Mouse (Mus musculus): ENCODE measurements around the gene Zfp62. TPM values are rescaled to one million over a fixed set of nuclear protein-coding genes. Genes with fewer than 3 reads are reported as not detected.

Gene Zfp62
- total RNA-seq, 2 experiments from 2014 or later: 27.4 to 28.3 TPM

DNA sequence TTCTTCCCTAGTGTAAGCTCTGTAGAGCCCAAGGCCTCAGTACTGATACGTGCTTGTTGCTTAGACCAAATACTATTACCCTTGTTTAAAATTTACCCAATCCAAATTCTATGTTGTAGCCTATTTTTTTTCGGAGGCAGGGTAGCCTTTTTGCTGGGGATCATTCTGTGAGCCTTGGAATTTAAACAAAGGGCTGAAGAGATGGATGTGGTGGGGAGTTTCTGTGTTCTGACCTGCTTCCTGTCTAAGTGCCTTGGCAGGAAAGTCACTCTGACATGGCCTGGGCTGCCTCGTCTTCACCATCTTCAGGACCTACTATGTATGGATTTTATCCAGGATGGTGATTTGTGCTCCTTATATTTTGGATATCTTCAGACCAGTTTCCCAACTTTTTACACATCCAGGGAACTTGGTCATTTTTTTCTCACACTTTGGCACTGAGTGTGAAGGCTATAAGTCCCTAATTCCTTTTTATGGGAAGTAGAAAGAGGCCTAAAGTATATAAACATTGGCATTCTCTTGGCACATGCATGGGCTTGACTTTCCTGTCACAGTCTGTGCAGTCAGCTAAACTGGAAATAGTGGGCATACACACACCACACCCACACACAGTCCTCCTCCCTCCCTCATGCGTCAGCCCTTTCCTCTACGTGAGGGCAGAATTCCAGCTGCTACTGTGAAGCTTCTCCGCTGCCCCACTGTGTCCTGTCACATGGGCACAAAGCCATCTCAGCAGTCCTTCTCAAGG is 45.3 kb downstream of the Zfp62 start:
- DNase-seq (ENCODE audit: low spot score): peak; percentile 41

DNA sequence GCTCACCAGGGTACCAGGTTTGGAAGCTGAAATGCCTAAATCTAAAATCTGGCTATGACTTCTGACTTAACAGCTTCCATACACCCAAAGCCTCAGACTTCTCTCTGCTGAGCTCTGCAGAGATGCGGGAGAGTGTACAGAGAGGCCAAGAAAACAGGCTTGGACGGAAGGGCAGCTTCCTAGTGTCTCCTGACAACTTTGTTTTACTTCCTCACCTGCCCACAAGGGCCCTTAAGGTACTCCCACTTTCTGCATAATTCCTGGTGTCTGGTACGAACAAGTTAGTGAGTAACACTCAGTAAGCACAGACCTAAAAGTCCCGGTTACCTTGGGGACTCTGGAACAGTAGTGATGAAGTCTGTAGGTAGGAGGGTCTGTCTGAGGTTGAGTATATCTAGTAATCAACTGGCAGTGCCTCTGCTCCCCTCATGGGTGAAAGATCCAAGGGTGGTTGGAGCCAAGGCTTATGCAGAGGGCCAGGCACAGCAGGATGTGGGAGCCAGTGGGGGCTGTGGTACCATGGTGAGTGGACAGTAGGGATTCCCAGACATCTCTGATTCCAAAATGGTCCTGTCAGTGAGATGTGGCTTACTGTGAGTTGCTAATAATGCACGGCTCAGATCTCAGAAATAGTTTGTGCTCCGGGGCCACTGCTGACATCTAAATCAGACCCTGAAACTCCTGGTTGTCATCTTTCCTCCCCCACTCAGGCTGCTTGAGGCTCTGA is 46.0 kb downstream of the Zfp62 start:
- no peak for DNase-seq (ENCODE audit: low spot score)

DNA sequence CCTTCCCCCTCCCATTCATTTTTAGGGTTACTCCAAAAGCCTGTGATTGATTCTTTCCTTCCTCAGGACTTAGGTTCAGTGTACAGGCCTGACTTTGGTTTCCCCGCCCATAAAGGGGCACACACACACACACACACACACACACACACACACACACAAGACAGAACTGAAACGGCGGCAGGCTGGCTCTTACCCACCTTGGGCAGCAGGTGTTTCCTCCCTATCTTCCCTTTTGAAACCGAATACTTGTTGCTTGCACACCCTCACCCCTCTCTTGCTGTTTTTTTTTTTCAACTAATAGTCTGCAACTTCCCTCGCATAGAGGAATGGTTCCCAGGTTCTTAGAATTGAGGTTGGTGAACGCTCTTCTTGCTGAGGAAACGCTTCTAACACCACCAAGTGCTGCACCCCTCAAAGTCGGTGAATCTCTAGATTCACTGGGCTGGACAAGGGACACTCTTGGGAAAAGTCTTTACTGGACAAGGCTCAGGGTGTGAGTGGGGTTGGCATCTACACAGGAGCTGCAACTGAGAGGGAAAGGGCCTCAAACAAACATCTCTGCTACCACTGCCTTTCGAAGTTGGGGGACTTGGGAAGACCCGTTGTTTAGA is 46.8 kb downstream of the Zfp62 start:
- DNase-seq (ENCODE audit: low spot score): no peak

DNA sequence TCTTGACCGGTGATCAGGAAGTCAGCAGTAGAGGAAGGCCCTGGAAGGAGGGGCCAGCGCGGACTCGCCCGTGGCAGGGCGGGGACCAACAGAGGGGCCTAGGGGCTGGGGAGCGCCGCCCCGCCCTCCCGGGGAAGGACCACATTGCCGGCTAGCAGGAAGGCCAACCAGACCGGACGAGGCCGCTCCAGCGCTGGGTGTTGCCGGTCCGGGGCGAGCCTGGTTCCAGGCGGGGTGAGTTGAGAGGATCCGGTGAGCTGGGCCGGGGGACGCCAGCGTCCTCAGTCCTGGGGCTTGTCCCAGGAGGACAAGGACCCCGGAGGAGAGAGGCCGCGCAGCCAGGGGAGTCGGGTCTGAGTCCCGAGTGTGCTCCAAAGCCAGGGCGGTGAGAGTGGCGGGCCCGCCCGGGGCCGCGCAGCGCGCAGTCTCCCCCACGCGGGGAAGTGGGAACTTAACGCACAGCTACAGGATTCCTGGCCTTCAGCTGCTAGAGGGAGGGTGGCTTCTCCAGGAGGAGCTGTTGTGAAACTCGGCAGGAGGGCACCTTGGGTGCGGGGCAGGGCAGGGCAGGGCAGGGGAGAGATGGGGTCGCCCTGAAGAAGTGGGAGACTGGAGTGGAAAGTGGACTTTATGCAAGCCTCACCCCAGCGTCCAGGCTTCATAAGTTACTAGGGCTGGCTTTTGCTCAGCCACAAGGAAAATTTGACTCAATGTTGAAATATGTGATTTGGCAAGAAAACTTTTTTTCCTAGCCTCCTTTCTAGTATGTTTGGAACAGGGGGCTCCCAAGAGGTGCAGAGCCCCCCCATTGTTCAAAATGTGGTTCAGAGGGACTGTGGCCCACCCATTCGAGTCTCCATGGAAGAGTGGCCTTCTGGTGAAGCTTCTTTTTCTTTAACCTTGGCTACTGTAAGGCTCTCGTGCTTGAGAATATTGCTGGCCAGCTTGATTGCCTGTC is 47.6 kb downstream of the Zfp62 start:
- DNase-seq (ENCODE audit: low spot score): peak; percentile 89

DNA sequence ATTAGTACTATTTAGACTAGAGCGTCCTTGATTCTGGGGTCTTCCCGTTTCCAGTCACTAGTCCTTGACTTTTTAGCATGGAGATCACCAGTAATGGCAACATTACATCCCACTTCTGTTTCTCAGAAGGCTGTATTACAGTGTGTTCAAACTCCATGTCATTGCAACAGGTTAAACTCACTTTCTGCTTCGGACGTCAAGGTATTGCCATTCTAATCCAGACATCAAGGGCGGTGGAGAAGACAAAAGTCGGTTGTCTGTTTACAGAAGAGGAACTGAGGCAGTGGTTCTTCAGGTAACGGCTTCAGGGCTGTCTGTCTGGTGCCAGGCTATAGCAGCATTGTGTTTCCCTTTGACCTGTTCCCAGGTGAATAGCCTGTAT is 48.3 kb downstream of the Zfp62 start:
- DNase-seq (ENCODE audit: low spot score): no peak

- DNase-seq (ENCODE audit: low spot score): no peak
These were observed 49.0 kb downstream of the Zfp62 start for GRCm38 (mm10) chr11:49252048-49252447.

GRCm38 (mm10) chr11:49253035-49253434 is 49.9 kb downstream of the Zfp62 start:
- DNase-seq (ENCODE audit: low spot score): no peak

- no peak for DNase-seq (ENCODE audit: low spot score)
These were observed 56.2 kb downstream of the Zfp62 start for GRCm38 (mm10) chr11:49259296-49259695.

DNA sequence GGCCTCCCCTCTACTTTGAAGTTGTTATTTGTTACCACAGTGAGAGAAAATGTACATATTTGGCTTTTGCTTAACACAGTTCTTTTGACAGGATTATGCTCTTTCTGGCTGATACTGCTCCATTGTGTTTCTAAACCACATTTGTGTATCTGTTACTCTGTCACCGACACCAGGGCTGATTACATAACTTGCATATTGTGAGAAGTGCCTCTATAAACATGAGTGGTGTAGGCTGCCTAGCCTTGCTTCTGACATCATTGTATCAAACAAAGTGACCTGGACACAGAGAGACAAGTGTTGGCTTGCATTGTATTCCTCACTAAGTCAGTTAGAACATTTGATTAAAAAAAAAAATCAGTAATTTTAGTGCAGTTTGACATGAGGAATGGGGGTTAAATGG is 56.7 kb downstream of the Zfp62 start:
- no peak for DNase-seq (ENCODE audit: low spot score)

- DNase-seq (ENCODE audit: low spot score): no peak
These were observed 57.7 kb downstream of the Zfp62 start for GRCm38 (mm10) chr11:49260598-49261312.

DNA sequence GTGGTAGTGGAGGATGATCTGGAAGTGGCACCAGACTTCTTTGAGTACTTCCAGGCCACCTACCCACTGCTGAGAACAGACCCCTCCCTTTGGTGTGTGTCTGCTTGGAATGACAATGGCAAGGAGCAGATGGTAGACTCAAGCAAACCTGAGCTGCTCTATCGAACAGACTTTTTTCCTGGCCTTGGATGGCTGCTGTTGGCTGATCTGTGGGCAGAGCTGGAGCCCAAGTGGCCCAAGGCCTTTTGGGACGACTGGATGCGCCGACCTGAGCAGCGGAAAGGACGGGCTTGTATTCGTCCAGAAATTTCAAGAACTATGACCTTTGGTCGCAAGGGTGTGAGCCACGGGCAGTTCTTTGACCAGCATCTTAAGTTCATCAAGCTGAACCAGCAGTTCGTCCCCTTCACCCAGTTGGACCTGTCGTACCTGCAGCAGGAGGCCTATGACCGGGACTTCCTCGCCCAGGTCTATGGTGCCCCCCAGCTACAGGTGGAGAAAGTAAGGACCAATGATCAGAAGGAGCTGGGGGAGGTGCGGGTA is 58.3 kb downstream of the Zfp62 start:
- DNase-seq (ENCODE audit: low spot score): no peak

GRCm38 (mm10) chr11:49262286-49262685 is 59.2 kb downstream of the Zfp62 start:
- DNase-seq (ENCODE audit: low spot score): no peak

DNA sequence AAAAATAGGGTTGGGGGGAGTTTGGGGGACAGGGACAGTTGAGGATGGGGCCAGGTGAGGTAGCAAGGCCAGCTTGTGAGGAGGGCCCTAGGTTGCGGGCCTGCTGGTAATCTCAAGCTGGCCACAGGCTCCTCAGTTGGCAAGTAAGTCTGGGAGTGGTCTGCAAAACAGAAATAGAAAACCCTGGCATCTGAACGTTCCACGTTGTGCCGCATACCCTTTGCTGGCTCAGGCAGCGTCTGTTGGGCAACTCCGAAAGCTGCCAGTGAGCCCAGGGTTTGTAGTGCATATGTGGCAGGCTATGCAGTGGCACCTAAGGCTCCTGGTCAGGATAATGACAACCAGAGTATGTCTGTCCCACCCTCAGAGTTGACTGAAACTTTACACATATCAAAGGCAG is 60.1 kb downstream of the Zfp62 start:
- DNase-seq (ENCODE audit: low spot score): no peak

GRCm38 (mm10) chr11:49264081-49264480 is 61.0 kb downstream of the Zfp62 start:
- DNase-seq (ENCODE audit: low spot score): no peak

DNA sequence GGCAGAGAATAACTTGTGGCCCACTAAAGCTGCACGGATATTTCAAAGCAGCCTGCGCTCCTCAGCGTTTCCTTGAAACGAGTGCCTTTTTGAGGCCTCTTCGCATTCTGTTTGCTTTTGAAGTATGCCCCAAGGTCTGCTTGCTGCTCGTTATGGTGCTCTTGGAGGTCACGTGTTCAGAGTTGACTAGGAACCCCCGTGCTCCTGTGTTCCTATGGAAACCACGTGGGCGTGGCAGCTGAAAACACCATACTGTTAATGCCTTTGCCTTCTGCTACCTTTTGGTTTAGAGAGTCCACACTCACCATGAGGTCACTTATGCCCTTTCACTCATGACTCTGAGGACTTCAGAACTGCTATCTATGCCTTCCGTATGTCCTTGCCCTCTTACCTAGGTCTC is 61.5 kb downstream of the Zfp62 start:
- DNase-seq (ENCODE audit: low spot score): no peak

GRCm38 (mm10) chr11:49265101-49265500 is 62.0 kb downstream of the Zfp62 start:
- DNase-seq (ENCODE audit: low spot score): no peak

DNA sequence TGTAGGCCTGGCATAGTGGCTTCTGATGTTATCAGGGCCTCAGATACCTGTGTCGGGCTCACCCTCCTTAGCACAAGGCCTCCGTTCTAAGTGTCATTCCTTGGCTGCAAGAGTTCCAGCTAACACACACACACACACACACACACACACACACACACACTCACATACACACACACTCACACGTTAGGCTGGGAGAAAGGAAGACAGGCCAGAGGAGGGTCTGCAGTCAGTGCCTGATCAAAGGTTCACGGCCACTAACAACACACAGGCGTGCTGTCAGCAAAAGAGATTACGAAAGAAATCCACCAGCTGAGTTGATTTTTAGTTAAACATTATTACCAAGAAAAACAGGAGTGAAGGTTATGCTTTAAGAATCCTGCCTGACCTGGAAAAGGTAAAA is 63.6 kb downstream of the Zfp62 start:
- DNase-seq (ENCODE audit: low spot score): no peak

- no peak for DNase-seq (ENCODE audit: low spot score)
These were observed 64.2 kb downstream of the Zfp62 start for GRCm38 (mm10) chr11:49267316-49267715.

DNA sequence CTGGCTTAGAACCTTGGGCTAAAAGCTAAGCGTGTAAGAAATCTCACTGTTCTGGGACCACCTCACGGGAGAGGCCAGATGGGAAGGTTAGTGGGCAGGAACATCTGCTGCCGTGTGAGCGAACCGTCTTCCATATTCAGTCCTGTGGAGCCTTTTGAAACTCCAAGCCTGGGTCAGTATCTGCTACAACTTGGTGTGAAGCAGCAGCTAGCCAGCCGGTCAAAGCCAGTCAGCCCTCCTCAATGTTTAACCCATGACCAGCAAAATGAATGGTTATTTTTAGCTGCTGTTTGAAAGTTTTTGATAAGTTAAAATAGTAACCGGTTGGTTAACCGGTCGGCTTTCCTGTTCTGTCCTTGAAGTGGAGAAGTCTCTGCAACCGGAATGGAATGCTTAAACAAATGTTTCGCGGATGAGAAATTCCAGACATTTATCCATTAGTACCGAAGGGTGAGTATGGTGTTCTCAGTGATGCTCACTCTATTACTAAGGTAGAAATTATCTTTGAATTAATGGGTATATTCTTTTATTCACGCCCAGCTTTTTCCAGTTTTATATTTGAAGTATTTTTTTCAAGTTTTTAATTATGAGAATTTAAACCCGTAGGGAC is 65.0 kb downstream of the Zfp62 start:
- DNase-seq (ENCODE audit: low spot score): no peak

Data from gastrocnemius, adult 18-20 months (tissue).